Mouse (Mus musculus): ENCODE results near the gene Slco1a6.
"Not testable (repeated sequence)": the region's sequence is repeated elsewhere in the genome, so short reads cannot be mapped to it uniquely, and the experiment has no call there.

Gene Slco1a6

DNA sequence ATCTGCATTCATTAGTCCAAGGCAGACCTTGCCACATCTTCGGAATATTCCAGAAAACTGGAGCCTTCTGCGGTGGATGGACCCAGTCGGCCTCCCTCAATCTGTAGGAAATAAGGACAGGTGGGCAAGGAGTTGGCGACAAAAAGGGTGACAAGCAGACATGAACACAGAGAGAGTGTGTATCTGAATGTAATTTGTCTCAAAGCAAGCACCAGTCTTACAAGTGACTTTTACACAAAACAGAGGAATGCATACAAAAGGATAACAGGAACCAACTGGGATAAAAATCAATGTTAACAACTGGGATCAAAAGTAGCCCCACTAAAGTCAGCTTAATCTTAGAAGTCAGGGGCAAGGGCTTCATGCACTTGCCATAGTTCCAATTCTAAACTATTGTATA is at the start of gene Slco1a6:
TSS of gene Slco1a6 (minus strand) at position 101 of the 400 bp plus-strand sequence.
- no peak for DNase-seq (ENCODE audit: extremely low read depth, low read depth)

DNA sequence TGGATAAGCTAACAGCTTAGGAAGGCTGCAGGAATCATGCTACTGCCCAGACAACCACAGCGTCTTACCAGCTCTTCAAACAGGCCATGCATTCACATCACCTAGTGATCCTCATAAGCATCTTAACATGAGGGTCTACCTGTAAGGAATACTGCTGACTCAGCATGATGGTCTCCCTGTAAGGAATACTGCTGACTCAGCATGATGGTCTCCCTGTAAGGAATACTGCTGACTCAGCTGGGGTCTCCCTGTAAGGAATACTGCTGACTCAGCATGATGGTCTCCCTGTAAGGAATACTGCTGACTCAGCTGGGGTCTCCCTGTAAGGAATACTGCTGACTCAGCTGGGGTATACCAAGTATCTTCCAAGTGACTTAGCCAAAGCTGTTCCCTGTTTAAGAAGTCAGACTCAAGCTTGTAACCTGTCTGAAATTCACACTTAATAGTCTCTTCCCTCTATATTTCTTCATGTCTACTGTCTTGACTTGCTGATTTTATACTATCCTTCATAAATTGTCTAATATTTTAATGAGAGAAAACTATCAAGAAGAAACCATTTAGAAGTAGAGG is 42.5 kb upstream of the Slco1a6 start:
- not testable (repeated sequence) for DNase-seq (ENCODE audit: extremely low read depth, low read depth)

DNA sequence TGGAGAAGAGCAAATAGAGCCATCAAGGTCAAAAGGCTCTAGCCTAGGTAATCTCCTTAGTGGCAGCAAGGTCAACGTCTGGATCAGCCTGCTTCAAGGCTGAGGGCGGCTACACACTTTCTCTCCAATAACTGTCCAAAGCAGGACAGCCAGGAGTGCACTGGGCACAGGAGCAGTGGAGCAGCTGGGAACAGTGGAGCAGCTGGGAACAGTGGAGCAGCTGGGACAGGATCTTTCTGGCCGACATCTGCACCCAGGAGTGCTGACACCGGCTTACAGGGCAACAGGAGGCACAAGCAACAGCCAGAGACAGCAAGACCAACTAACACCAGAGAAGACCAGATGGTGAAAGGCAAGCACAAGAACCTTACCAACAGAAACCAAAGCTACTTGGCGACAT is 36.7 kb upstream of the Slco1a6 start:
- DNase-seq (ENCODE audit: extremely low read depth, low read depth): no peak

DNA sequence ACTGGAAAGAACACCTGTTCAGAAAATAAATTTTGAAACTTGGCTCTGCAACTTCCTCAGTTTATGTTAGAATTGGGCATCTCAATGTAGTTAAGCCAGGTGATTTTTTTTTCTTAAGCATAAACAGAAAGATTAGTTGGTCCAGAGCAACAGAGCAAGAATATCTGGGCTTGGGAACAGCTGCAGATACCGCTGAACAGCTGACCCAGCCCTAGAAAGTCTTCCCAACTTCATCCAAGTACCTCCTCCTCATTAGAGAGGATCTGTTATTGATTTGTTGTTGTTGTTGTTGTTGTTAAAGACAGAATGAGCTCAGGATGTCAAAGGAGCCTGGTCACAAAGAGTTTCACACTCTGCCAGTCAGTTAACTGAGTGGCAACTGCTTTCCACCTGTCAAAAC is 31.1 kb upstream of the Slco1a6 start:
- DNase-seq (ENCODE audit: extremely low read depth, low read depth): no peak

DNA sequence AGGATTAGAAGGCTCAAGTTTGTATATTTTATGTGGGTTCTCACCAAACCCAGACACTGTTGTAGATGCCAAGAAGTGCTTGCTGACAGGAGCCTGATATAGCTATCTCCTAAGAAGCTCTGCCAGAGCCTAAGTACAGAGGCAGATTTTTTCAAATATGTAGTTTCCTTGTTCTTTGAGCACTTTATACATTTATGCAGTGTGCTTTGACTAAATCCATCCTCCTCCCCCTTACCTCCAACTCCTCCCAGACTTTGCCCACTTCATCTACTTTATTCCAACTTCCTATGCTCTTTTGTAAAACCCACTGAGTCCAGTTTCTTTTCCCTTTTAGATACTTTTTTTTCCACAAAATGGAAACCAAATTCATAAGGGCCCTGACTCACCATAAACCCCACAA is 11.8 kb upstream of the Slco1a6 start:
- DNase-seq (ENCODE audit: extremely low read depth, low read depth): no peak

DNA sequence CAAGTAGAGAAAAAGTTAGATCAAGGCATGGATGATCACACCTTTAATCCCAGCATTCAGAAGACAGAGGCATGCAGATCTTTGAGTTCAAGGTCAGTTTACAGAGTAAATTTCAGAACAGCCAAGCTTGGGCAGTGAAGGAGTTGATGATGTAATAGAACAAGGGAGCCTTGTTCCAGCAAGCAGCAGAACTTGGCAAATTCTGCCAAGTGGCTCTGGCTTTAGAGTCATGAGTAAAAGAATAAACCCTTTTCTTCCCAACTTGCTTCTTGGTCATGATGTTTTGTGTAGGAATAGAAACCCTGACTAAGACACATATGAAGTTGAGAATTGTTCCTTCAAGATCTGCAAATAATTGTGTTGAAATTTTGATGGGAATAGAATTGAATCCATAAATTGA is 3.5 kb upstream of the Slco1a6 start:
- no peak for DNase-seq (ENCODE audit: extremely low read depth, low read depth)

DNA sequence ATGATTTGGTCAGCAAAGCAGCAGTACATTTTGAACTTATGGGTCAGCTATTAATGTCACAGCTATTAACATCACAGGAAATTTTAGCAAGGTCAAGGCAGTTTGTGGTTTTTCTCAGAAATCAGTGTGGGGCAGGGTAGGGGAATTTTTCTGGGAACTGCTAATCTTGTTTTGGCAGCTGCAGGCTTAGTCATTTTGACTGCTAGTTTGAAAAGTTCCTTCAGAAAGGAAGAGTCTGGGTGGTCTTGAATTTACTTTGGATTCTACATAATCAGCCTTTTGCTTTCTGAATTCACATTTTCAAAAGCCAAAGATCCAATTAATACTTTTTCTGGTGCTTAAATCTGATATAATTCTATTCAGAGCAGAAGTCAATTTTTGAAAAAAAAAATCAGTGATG is 1.4 kb upstream of the Slco1a6 start:
- DNase-seq (ENCODE audit: extremely low read depth, low read depth): no peak

DNA sequence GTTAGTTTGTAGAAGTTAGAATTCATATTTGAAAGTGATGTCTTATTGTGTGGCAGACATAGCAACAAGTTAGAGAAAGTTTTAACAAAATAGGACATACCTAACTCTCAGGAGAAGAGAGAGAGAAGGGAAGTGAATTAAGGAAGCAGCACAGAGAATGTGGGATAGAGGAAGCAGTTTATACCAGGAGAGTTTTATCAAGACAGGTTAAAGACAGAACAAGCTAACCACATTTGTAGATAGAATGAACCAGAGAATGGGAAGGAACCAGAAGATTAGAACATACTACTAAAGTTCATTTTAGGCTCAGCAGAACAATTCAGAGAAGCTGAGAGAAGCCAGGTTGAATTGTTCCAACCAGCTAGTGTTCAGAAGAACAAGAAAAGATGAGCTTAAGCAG is 7.8 kb downstream of the Slco1a6 start:
- peak; percentile 73 for DNase-seq (ENCODE audit: extremely low read depth, low read depth)

DNA sequence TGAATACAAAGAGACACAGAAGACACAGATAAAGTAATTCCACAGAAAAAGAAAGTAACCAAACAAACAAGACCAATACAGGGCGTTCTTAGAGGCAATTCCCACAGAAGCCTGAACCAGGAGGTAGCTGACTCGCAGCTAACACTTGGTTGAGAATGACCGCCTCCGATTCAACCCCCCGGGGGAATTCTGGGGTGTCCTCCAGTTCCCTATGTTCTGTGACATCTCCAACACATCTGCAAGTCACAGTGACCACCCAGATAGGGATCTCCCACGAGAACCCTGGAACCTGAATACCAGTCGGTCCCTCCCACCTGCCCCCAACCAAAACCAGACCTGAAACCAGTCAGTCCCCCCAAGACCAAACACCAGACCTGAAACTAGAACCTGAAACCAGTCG is 14.1 kb downstream of the Slco1a6 start:
- DNase-seq (ENCODE audit: extremely low read depth, low read depth): no peak

DNA sequence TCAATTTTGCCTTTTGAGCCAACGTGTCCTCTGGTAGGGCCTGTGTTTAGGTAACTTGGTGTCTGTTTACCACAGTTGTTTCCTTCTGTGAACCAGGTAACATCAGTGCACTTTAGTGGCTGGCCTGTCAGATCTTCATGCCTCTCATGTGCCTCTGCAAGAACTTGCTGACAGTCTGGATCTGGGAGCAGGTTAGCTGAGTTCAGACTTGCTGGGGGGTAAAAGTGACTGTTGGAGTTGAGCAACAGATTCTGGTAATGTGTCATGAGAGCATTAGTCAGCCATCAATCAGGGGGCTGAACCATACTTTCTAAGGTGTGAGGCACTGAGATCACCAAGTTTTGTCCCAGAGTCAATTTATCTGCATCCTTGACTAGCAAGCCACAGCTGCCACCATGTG is 16.4 kb downstream of the Slco1a6 start:
- DNase-seq (ENCODE audit: extremely low read depth, low read depth): no peak

DNA sequence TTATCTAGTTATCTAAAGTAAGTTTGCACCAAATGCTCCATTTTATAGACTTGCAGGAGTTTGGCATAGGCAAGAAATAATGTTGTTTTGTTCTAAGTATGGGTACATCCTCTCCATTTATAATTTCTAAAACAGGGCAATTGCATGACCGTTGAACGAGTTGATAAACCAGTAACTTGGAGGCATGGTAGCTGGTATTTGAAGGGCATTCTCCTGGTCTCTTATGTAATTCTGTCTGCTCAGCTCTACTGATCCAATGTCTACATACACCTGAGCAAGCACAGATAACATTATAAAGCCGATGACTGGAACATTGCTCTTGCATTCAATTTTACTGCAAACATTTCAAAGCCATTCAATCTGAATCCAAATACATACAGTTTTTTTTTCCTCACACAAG is 20.9 kb downstream of the Slco1a6 start:
- DNase-seq (ENCODE audit: extremely low read depth, low read depth): no peak

DNA sequence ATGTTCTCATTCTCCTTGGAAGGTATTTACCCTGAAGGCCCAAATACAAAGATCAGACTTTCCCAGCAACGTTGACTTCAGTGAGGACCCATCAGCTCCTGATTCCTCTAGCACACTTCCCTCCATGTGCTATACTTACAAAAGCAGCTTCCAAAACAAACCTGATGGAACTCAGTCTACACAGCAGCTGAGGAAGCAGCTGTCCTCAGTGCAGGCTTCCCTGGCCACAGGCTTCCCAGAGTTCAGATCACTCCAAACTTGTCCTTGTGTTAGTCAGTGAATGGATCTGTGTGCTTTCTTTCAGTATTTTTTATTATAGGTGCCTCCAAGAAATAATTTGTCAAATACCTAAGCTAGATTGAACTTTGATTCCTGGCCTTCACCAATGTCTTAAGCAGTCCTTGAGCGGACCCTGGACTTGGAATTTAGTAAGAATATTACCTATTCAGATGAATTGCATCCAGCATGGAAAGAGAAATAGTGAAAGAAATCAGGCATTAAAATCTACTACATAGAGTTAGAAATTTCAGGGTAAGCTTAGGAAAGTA is 22.4 kb downstream of the Slco1a6 start:
- no peak for DNase-seq (ENCODE audit: extremely low read depth, low read depth)

DNA sequence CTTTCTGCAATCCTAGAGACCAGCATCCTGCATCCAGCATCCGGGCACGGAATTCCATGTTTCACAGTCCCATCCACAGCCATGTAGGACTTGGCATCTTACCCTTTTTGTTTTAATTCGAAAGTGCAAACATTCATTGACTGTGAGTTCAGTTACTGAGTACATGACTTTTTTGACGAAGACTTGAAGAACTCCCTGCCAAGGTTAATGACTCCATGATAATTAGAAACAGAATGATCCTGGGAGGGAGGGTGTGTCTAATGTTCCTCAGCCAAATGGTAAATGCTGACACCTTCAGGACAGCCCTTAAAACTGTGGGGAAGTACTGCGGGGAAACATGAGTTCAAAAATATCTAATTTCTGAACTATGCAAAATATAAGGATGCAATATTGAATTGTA is 44.9 kb downstream of the Slco1a6 start:
- no peak for DNase-seq (ENCODE audit: extremely low read depth, low read depth)

DNA sequence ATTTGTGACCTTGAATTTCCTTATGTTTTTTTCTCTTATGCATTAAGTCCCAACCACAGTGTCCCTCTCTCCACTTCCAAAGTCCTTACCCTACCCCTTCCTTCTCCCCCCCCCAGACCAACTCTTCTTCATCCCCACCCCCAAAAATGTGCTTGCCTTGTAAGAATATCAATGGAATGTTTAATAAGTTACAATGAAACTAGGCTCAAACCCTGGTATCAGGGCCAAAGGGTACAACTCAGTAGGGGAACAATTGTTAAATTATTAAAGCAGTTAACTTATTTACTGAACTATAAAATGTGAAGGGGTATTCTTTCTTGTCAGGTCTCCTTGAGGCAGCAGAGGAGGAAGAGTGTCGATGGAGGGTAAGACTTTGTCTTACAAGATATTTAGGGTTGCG is 47.1 kb downstream of the Slco1a6 start:
- no peak for DNase-seq (ENCODE audit: extremely low read depth, low read depth)

DNA sequence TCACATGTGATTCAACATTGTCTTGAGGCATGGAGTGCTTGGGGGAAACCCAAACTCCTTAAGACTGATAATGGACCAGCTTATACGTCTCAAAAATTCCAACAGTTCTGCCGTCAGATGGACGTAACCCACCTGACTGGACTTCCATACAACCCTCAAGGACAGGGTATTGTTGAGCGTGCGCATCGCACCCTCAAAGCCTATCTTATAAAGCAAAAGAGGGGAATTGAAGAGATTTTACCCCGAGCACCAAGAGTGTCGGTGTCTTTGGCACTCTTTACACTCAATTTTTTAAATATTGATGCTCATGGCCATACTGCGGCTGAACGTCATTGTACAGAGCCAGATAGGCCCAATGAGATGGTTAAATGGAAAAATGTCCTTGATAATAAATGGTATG is 54.2 kb downstream of the Slco1a6 start:
- not testable (repeated sequence) for DNase-seq (ENCODE audit: extremely low read depth, low read depth)

DNA sequence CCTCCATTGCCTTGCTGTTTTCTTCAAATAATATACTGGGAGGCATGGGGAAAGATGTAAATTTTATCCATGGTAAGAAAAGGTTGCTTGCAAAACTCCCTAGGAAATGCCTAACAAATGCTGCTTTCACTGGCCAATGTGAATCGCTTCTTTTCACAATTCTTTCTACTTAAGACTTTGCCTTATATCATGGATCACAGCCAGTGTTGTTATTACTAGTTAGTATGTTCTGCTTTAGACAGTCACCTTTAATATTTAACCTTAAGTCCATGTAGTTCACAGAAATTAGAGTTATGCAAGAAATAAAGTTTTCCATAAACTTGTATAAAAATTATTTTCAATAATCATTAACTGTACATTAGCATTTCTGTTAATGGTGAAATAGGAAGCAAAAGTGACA is 60.0 kb downstream of the Slco1a6 start:
- no peak for DNase-seq (ENCODE audit: extremely low read depth, low read depth)

DNA sequence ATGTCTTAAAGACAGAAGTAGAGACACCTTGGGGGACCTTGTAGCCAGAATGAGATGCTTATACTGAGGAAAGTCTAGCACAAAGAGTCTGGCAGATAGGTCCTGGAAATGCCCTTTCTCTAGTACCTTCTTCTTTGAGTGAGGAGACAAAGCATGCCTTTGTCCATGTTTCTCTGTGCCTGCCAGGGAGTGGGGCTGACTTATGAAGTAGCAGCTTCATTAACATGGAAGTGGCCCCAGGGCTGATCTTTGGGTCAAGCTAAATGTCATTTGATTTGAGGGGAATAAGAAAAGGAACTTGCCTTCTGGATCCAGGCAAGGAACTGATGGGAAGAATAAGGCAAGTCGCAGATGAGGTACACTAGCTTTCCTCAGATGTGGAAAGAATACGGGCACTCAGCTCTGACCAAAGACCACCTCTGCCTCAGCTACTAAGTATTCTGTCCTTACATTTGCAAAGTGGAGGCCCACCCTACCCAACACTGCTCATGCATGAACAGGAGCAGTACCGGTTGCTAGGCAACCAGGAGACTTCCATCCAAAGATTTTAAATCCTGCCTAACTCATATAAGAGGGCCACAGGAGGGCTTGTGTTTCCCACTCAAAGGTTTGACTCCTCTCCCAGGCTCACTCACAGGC is 96.5 kb downstream of the Slco1a6 start:
- DNase-seq (ENCODE audit: extremely low read depth, low read depth): no peak

DNA sequence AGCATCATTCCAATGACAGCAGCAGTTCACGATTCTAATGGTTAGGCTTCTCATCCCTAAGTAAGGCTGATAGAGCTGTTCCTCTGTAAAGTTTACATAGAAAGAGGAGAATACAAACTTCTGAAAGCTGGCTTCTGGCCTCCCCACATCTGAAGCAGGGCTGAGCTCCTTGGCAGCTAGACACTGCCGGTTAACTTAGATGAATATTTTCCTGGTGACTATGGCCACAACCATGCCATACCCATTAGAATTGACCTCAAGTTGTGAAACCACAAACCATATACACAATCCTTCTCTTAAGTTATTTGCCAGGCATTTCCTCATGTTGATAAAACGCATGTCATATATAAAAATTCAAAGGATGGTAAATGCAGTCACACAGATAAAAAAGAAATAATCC is 117.2 kb downstream of the Slco1a6 start:
- DNase-seq (ENCODE audit: extremely low read depth, low read depth): no peak

DNA sequence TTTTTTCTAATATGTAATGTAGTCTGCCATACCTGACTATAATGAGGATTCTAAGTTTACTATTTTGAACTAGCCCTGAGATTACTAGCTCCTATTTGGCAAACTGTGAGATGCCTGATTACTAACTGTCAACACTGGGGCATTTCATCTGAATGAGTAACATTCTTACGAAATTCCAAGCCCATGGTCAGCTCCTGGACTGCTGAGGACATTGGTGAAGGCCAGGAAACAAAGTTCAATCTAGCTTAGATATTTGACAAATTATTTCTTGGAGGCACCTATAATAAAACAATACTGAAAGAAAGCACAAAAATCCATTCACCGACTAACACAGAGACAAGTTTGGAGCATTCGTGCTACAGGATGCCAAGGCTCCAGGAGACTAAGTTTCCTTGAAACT is 150.0 kb downstream of the Slco1a6 start:
- not testable (repeated sequence) for DNase-seq (ENCODE audit: extremely low read depth, low read depth)

DNA sequence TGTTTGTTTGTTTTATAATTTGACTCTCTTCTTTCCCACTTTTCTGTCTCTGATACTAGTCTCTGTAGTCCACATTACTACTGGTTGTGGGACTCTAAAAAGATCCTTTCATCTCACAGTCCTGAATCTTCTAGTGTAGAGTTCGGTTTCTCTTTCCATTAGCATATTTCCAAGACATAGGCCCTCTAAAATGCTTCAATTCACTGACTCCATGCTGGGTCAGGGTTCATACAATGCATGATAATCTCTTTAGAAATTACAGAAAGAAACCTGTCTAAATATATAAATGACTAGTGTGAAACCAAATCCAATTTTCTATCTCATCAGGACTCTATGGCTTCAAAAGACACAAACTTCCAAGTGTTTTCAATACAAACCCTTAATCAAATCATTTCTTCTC is 160.6 kb downstream of the Slco1a6 start:
- no peak for DNase-seq (ENCODE audit: extremely low read depth, low read depth)

DNA sequence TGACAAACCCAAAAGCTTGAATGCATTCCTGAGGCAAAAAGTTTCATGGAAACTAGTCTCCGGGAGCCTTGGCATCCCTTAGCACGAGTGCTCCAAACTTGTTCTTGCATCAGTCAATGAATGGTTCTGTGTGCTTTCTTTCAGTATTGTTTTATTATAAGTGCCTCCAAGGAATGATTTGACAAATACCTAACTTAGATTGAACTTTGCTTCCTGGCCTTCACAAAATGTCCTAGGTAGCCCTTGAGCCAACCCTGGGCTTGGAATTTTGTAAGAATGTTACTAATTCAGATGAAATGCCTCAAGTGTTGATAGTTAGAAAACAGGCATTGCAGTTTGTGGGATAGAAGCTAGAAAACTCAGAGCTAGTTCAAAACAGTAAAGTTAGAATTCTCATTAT is 162.6 kb downstream of the Slco1a6 start:
- DNase-seq (ENCODE audit: extremely low read depth, low read depth): no peak

DNA sequence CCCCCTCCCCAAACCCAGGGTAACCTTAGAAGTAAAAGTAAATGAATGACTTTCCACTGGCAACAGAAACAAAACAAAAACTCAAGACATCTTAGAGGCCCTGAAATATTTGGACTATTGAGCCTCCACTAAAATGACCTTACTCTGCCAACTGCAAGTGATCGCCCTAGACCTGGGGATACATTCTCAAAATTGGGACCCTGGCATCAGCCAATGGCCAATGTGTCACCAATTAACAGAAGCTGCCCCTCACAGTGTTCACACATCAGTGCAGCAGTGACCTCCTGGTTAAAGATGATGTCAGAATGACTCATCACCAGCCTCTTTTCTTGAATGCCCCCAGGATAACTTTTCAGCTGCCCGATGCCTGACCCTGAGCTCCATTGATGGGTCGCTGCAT is 166.4 kb downstream of the Slco1a6 start:
- DNase-seq (ENCODE audit: extremely low read depth, low read depth): no peak
